Mouse (Mus musculus) intestine, embryonic 15.5 days (tissue): ENCODE results near the gene Kdelc2. TPM values are rescaled to one million over a fixed set of nuclear protein-coding genes. Genes with fewer than 3 reads are reported as not detected.

Source experiments
- ATAC-seq: fragments of 200-750 bp; cut with Nextera tagmentation; 2 replicates; pipeline ENCODE4 v1.8.0; 2017; ENCODE audit warnings: moderate TSS enrichment, moderate library complexity
- H3K27ac ChIP-seq: fragments of 300-500 bp; sonication (generic); 2 replicates; pipeline ENCODE4 v1.5.1; 2015; ENCODE audit warnings: mild to moderate bottlenecking, inconsistent platforms
- H3K27me3 ChIP-seq: fragments of 300-500 bp; sonication (generic); replicated peaks from 2 replicates; pipeline ENCODE4 v1.6.1; 2015; ENCODE audit warnings: inconsistent platforms
- H3K36me3 ChIP-seq: fragments of 300-500 bp; sonication (generic); 2 replicates; pipeline ENCODE4 v1.6.1; 2015; ENCODE audit warnings: inconsistent platforms
- H3K4me1 ChIP-seq: fragments of 300-500 bp; sonication (generic); replicated peaks from 2 replicates; pipeline ENCODE4 v1.6.1; 2015; ENCODE audit warnings: inconsistent platforms
- H3K4me2 ChIP-seq: fragments of 300-500 bp; sonication (generic); replicated peaks from 2 replicates; pipeline ENCODE4 v1.6.1; 2015; ENCODE audit warnings: mild to moderate bottlenecking, inconsistent platforms
- H3K4me3 ChIP-seq: fragments of 300-500 bp; sonication (generic); replicated peaks from 2 replicates; pipeline ENCODE4 v1.5.1; 2015; ENCODE audit warnings: inconsistent platforms
- H3K9ac ChIP-seq: fragments of 300-500 bp; sonication (generic); 2 replicates; pipeline ENCODE4 v1.6.1; 2015; ENCODE audit warnings: inconsistent platforms
- H3K9me3 ChIP-seq: fragments of 300-500 bp; sonication (generic); 2 replicates; pipeline ENCODE4 v1.6.1; 2016; ENCODE audit warnings: inconsistent platforms
- WGBS: fragments of 180-500 bp; shearing (Covaris S2); methylation state at CpG from one replicate; pipeline ENCODE4 v1.1.7; 2015; 5-methylcytosine and 5-hydroxymethylcytosine counted together
- polyA plus RNA-seq: library from polyadenylated mRNA; unstranded; fragments of >200 nt; fragmentation: Nextera tagmentation; extraction: Ambion mirVana; gene quantifications from 2 replicates; pipeline ENCODE4 v1.2.1, GENCODE M21; 2015

Kdelc2 gene
- polyA plus RNA-seq, 1 experiment from 2014 or later, result 33.1 TPM

- Histone ChIP-seq H3K27ac (no peak overlapping the region), H3K4me3 (no peak overlapping the region), H3K9me3 (no peaks in the 10 kb centered on the region), H3K4me1 (0 out of 2 replicates have a peak, but pooled peaks cover 2% of the 10 kb centered on the region), H3K36me3 (no peaks in the 10 kb centered on the region), H3K4me2 (no peak overlapping the region), H3K9ac (no peak overlapping the region), H3K27me3 (no peaks in the 10 kb centered on the region)
- 92% methylated on average over 5 of the region's 5 CpGs for WGBS
- no peak for ATAC-seq
Observed at GRCm38 (mm10) chr9:53353161-53353560, 30.7 kb upstream of the Kdelc2 start.

- Histone ChIP-seq H3K4me2 (peak overlapping the region; percentile 48), H3K9ac (no peak overlapping the region), H3K4me3 (0 out of 2 replicates have a peak overlapping the region, but pooled peaks have one; percentile 15), H3K27me3 (no peaks in the 10 kb centered on the region), H3K27ac (peak overlapping the region; percentile 77), H3K4me1 (0 out of 2 replicates have a peak, but pooled peaks cover 2% of the 10 kb centered on the region), H3K9me3 (no peaks in the 10 kb centered on the region), H3K36me3 (no peaks in the 10 kb centered on the region)
- ATAC-seq, result peak; percentile 98
- 32% methylated on average over 14 of the region's 14 CpGs for WGBS
Observed at GRCm38 (mm10) chr9:53356219-53357155, 27.3 kb upstream of the Kdelc2 start.

GRCm38 (mm10) chr9:53371339-53371738 lies 12.5 kb upstream of the Kdelc2 start:
- H3K4me3 ChIP-seq, result no peak overlapping the region
- H3K27me3 ChIP-seq, result no peaks in the 10 kb centered on the region
- H3K27ac ChIP-seq, result 0 out of 2 replicates have a peak overlapping the region, but pooled peaks have one; percentile 0
- no peak overlapping the region for H3K4me2 ChIP-seq
- H3K9ac ChIP-seq, result no peak overlapping the region
- 0 out of 2 replicates have a peak, but pooled peaks cover 4% of the 10 kb centered on the region for H3K4me1 ChIP-seq
- no peaks in the 10 kb centered on the region for H3K36me3 ChIP-seq
- H3K9me3 ChIP-seq, result no peaks in the 10 kb centered on the region
- ATAC-seq, result peak; percentile 76
- WGBS, result 47% methylated on average over 3 of the region's 3 CpGs

- peak overlapping the region; percentile 59; the same call in 1 of the 2 replicates for H3K27ac ChIP-seq
- H3K4me3 ChIP-seq, result no peak overlapping the region
- H3K36me3 ChIP-seq, result no peaks in the 10 kb centered on the region
- 57% methylated on average over 4 of the region's 4 CpGs for WGBS
- H3K4me1 ChIP-seq, result peaks cover 17% of the 10 kb centered on the region
- no peak overlapping the region for H3K9ac ChIP-seq
- ATAC-seq, result peak; percentile 53; the same call in 1 of the 2 replicates
- no peaks in the 10 kb centered on the region for H3K9me3 ChIP-seq
- no peak overlapping the region for H3K4me2 ChIP-seq
- H3K27me3 ChIP-seq, result no peaks in the 10 kb centered on the region
Observed at GRCm38 (mm10) chr9:53375907-53376306, 7.9 kb upstream of the Kdelc2 start.

GRCm38 (mm10) chr9:53376820-53377219 lies 7.0 kb upstream of the Kdelc2 start:
- no peaks in the 10 kb centered on the region for H3K36me3 ChIP-seq
- WGBS, result 86% methylated on average over 13 of the region's 13 CpGs
- ATAC-seq, result 0 out of 2 replicates have a peak, but pooled peaks have one; percentile 21
- no peak overlapping the region for H3K4me2 ChIP-seq
- H3K9me3 ChIP-seq, result no peaks in the 10 kb centered on the region
- H3K9ac ChIP-seq, result no peak overlapping the region
- H3K4me1 ChIP-seq, result peaks cover 17% of the 10 kb centered on the region
- H3K27ac ChIP-seq, result no peak overlapping the region
- no peaks in the 10 kb centered on the region for H3K27me3 ChIP-seq
- H3K4me3 ChIP-seq, result no peak overlapping the region

- Histone ChIP-seq H3K27ac (peak overlapping the region; percentile 4), H3K9ac (no peak overlapping the region)
- 41% methylated on average over 5 of the region's 5 CpGs for WGBS
Observed at GRCm38 (mm10) chr9:53377597-53377996, 6.2 kb upstream of the Kdelc2 start.

GRCm38 (mm10) chr9:53378171-53378570 lies 5.7 kb upstream of the Kdelc2 start:
- H3K4me2 ChIP-seq, result no peak overlapping the region
- peaks cover 20% of the 10 kb centered on the region for H3K4me1 ChIP-seq
- H3K4me3 ChIP-seq, result no peak overlapping the region
- H3K27ac ChIP-seq, result peak overlapping the region; percentile 4
- no peaks in the 10 kb centered on the region for H3K9me3 ChIP-seq
- 59% methylated on average over 3 of the region's 3 CpGs for WGBS
- H3K36me3 ChIP-seq, result no peaks in the 10 kb centered on the region
- ATAC-seq, result no peak
- H3K9ac ChIP-seq, result no peak overlapping the region
- no peaks in the 10 kb centered on the region for H3K27me3 ChIP-seq

More at GRCm38 (mm10) chr9:53377597-53377996, 6.2 kb upstream of the Kdelc2 start:
- ATAC-seq, result peak; percentile 58
- Histone ChIP-seq H3K4me3 (no peak overlapping the region), H3K4me1 (peaks cover 17% of the 10 kb centered on the region), H3K36me3 (no peaks in the 10 kb centered on the region), H3K9me3 (no peaks in the 10 kb centered on the region), H3K4me2 (no peak overlapping the region), H3K27me3 (no peaks in the 10 kb centered on the region)

- Histone ChIP-seq H3K4me1 (peaks cover 22% of the 10 kb centered on the region), H3K36me3 (no peaks in the 10 kb centered on the region), H3K9ac (no peak overlapping the region), H3K4me3 (no peak overlapping the region), H3K4me2 (no peak overlapping the region), H3K27me3 (no peaks in the 10 kb centered on the region), H3K9me3 (no peaks in the 10 kb centered on the region), H3K27ac (no peak overlapping the region)
- WGBS, result 83% methylated on average over 2 of the region's 2 CpGs
- ATAC-seq, result no peak
Observed at GRCm38 (mm10) chr9:53380595-53380994, 3.2 kb upstream of the Kdelc2 start.

GRCm38 (mm10) chr9:53381113-53381615 lies 2.7 kb upstream of the Kdelc2 start:
- no peaks in the 10 kb centered on the region for H3K9me3 ChIP-seq
- WGBS, result 82% methylated on average over 5 of the region's 5 CpGs
- ATAC-seq, result no peak
- H3K27ac ChIP-seq, result no peak overlapping the region
- no peaks in the 10 kb centered on the region for H3K36me3 ChIP-seq
- no peaks in the 10 kb centered on the region for H3K27me3 ChIP-seq
- H3K4me1 ChIP-seq, result peaks cover 18% of the 10 kb centered on the region
- H3K9ac ChIP-seq, result no peak overlapping the region
- H3K4me3 ChIP-seq, result no peak overlapping the region
- H3K4me2 ChIP-seq, result no peak overlapping the region

GRCm38 (mm10) chr9:53384873-53385272 lies 1.0 kb downstream of the Kdelc2 start:
- H3K4me2 ChIP-seq, result peak overlapping the region; percentile 75
- H3K9ac ChIP-seq, result peak overlapping the region; percentile 88
- H3K36me3 ChIP-seq, result no peaks in the 10 kb centered on the region
- peak overlapping the region; percentile 99 for H3K27ac ChIP-seq
- peak overlapping the region; percentile 65 for H3K4me3 ChIP-seq
- peaks cover 4% of the 10 kb centered on the region; the same call in 1 of the 2 replicates for H3K4me1 ChIP-seq
- ATAC-seq, result peak; percentile 30
- H3K27me3 ChIP-seq, result no peaks in the 10 kb centered on the region
- WGBS, result 5% methylated on average over 8 of the region's 8 CpGs
- H3K9me3 ChIP-seq, result no peaks in the 10 kb centered on the region

- Histone ChIP-seq H3K4me2 (no peak overlapping the region), H3K4me3 (no peak overlapping the region), H3K9ac (no peak overlapping the region), H3K4me1 (peaks cover 4% of the 10 kb centered on the region; the same call in 1 of the 2 replicates), H3K27me3 (no peaks in the 10 kb centered on the region), H3K36me3 (no peaks in the 10 kb centered on the region), H3K27ac (no peak overlapping the region), H3K9me3 (no peaks in the 10 kb centered on the region)
- ATAC-seq, result no peak
- WGBS, result 74% methylated on average over 2 of the region's 2 CpGs
Observed at GRCm38 (mm10) chr9:53387431-53387830, 3.6 kb downstream of the Kdelc2 start.

- no peaks in the 10 kb centered on the region for H3K27me3 ChIP-seq
- H3K4me3 ChIP-seq, result no peak overlapping the region
- H3K9me3 ChIP-seq, result no peaks in the 10 kb centered on the region
- H3K4me1 ChIP-seq, result no peaks in the 10 kb centered on the region
- WGBS, result 81% methylated on average over 3 of the region's 3 CpGs
- no peak for ATAC-seq
- H3K27ac ChIP-seq, result no peak overlapping the region
- no peaks in the 10 kb centered on the region for H3K36me3 ChIP-seq
- H3K4me2 ChIP-seq, result no peak overlapping the region
- H3K9ac ChIP-seq, result no peak overlapping the region
Observed at GRCm38 (mm10) chr9:53389109-53389508, 5.3 kb downstream of the Kdelc2 start.
